Mouse (Mus musculus) embryonic facial prominence, embryonic 14.5 days (tissue): ENCODE results near the gene Fcgrt. TPM values are rescaled to one million over a fixed set of nuclear protein-coding genes. Genes with fewer than 3 reads are reported as not detected.

Source experiments
- ATAC-seq: fragments of 200-750 bp; cut with Nextera tagmentation; 2 replicates; pipeline ENCODE4 v1.8.0; 2017; ENCODE audit warnings: low read depth, moderate number of reproducible peaks, moderate TSS enrichment
- DNase-seq: peaks from one replicate; pipeline ENCODE4 v3.0.0-alpha.2; 2015; ENCODE audit warnings: low spot score
- H3K27ac ChIP-seq: fragments of 300-500 bp; sonication (generic); replicated peaks from 2 replicates; pipeline ENCODE4 v1.5.1; 2014; ENCODE audit warnings: low read depth, mild to moderate bottlenecking, low read length, moderate library complexity
- H3K27me3 ChIP-seq: fragments of 300-500 bp; sonication (generic); replicated peaks from 2 replicates; pipeline ENCODE4 v1.6.1; 2014; ENCODE audit warnings: low read length; ENCODE audit not compliant: control insufficient read depth, insufficient read depth
- H3K36me3 ChIP-seq: fragments of 300-500 bp; sonication (generic); 2 replicates; pipeline ENCODE4 v1.6.1; 2014; ENCODE audit warnings: low read length, mixed read lengths; ENCODE audit not compliant: control insufficient read depth, insufficient read depth
- H3K4me1 ChIP-seq: fragments of 300-500 bp; sonication (generic); 2 replicates; pipeline ENCODE4 v1.6.1; 2014; ENCODE audit warnings: antibody characterized with exemption, low read length; ENCODE audit not compliant: control insufficient read depth, insufficient read depth
- H3K4me2 ChIP-seq: fragments of 300-500 bp; sonication (generic); 2 replicates; pipeline ENCODE4 v1.6.1; 2014; ENCODE audit warnings: low read depth, mild to moderate bottlenecking, low read length, moderate library complexity, mixed read lengths
- H3K4me3 ChIP-seq: fragments of 300-500 bp; sonication (generic); 2 replicates; pipeline ENCODE4 v1.5.1; 2014; ENCODE audit warnings: low read depth, mild to moderate bottlenecking, low read length
- H3K9ac ChIP-seq: fragments of 300-500 bp; sonication (generic); 2 replicates; pipeline ENCODE4 v1.6.1; 2014; ENCODE audit warnings: low read depth, mild to moderate bottlenecking, low read length, moderate library complexity, mixed read lengths
- H3K9me3 ChIP-seq: fragments of 300-500 bp; sonication (generic); 2 replicates; pipeline ENCODE4 v1.6.1; 2016; ENCODE audit warnings: low read length; ENCODE audit not compliant: control insufficient read depth
- WGBS: fragments of 180-500 bp; shearing (Covaris S2); extraction: QIAGEN DNeasy Blood & Tissue Kit; methylation state at CpG from one replicate; pipeline ENCODE4 v1.1.7; 2014; 5-methylcytosine and 5-hydroxymethylcytosine counted together
- polyA plus RNA-seq: library from polyadenylated mRNA; unstranded; fragments of >200 nt; fragmentation: Nextera tagmentation; extraction: Ambion mirVana; gene quantifications from 2 replicates; pipeline ENCODE4 v1.2.1, GENCODE M21; 2014

The Fcgrt gene
- polyA plus RNA-seq, 1 experiment from 2014 or later: 129 TPM

- Histone ChIP-seq H3K9ac (peak overlapping the region; percentile 61; the same call in 1 of the 2 replicates), H3K27ac (no peak overlapping the region), H3K36me3 (no peaks in the 10 kb centered on the region), H3K4me1 (peaks cover 4% of the 10 kb centered on the region; the same call in 1 of the 2 replicates), H3K4me2 (peak overlapping the region; percentile 59), H3K27me3 (no peaks in the 10 kb centered on the region), H3K9me3 (no peaks in the 10 kb centered on the region), H3K4me3 (peak overlapping the region; percentile 44; the same call in 1 of the 2 replicates)
- DNase-seq: no peak
- 75% methylated on average over 3 of the region's 3 CpGs for WGBS
- no peak for ATAC-seq
Observed at GRCm38 (mm10) chr7:45135370-45135769, 31.7 kb upstream of the Fcgrt start.

GRCm38 (mm10) chr7:45134544-45135026 lies 30.9 kb upstream of the Fcgrt start:
- Histone ChIP-seq H3K9me3 (no peaks in the 10 kb centered on the region), H3K27me3 (no peaks in the 10 kb centered on the region), H3K4me2 (no peak overlapping the region), H3K4me3 (no peak overlapping the region), H3K36me3 (no peaks in the 10 kb centered on the region), H3K27ac (no peak overlapping the region), H3K9ac (no peak overlapping the region), H3K4me1 (peaks cover 8% of the 10 kb centered on the region; the same call in 1 of the 2 replicates)
- WGBS: 10% methylated on average over 12 of the region's 12 CpGs
- ATAC-seq (no peak), DNase-seq (peak; percentile 44)

- H3K27ac ChIP-seq: no peak overlapping the region
- DNase-seq: no peak
- no peak overlapping the region for H3K4me2 ChIP-seq
- H3K9ac ChIP-seq: no peak overlapping the region
- no peaks in the 10 kb centered on the region for H3K27me3 ChIP-seq
- WGBS: 73% methylated on average over 8 of the region's 8 CpGs
- peaks cover 9% of the 10 kb centered on the region; the same call in 1 of the 2 replicates for H3K4me1 ChIP-seq
- H3K4me3 ChIP-seq: no peak overlapping the region
- no peaks in the 10 kb centered on the region for H3K9me3 ChIP-seq
- no peak for ATAC-seq
- no peaks in the 10 kb centered on the region for H3K36me3 ChIP-seq
Observed at GRCm38 (mm10) chr7:45133446-45134159, 30.0 kb upstream of the Fcgrt start.

- Histone ChIP-seq H3K9me3 (no peaks in the 10 kb centered on the region), H3K27ac (no peak overlapping the region), H3K27me3 (no peaks in the 10 kb centered on the region), H3K9ac (no peak overlapping the region), H3K4me2 (no peak overlapping the region), H3K4me3 (no peak overlapping the region), H3K36me3 (peaks cover 8% of the 10 kb centered on the region), H3K4me1 (peaks cover 14% of the 10 kb centered on the region)
- DNase-seq (no peak), ATAC-seq (no peak)
- 77% methylated on average over 9 of the region's 11 CpGs for WGBS
Observed at GRCm38 (mm10) chr7:45131850-45132249, 28.2 kb upstream of the Fcgrt start.

GRCm38 (mm10) chr7:45129776-45130512 lies 26.3 kb upstream of the Fcgrt start:
- peak overlapping the region; percentile 68 for H3K9ac ChIP-seq
- ATAC-seq (no peak), DNase-seq (no peak)
- H3K27me3 ChIP-seq: no peaks in the 10 kb centered on the region
- peak overlapping the region; percentile 48 for H3K4me3 ChIP-seq
- H3K36me3 ChIP-seq: peaks cover 27% of the 10 kb centered on the region
- H3K27ac ChIP-seq: peak overlapping the region; percentile 89
- H3K9me3 ChIP-seq: no peaks in the 10 kb centered on the region
- H3K4me2 ChIP-seq: peak overlapping the region; percentile 61
- WGBS: 54% methylated on average over 15 of the region's 15 CpGs
- H3K4me1 ChIP-seq: peaks cover 14% of the 10 kb centered on the region

GRCm38 (mm10) chr7:45129318-45129717 lies 25.7 kb upstream of the Fcgrt start:
- Histone ChIP-seq H3K9ac (peak overlapping the region; percentile 68), H3K9me3 (no peaks in the 10 kb centered on the region), H3K27ac (peak overlapping the region; percentile 89), H3K4me3 (peak overlapping the region; percentile 48), H3K27me3 (no peaks in the 10 kb centered on the region), H3K36me3 (peaks cover 31% of the 10 kb centered on the region), H3K4me2 (peak overlapping the region; percentile 61), H3K4me1 (peaks cover 18% of the 10 kb centered on the region)
- 2% methylated on average over 15 of the region's 17 CpGs for WGBS
- ATAC-seq: no peak; the same call in 1 of the 2 replicates
- no peak for DNase-seq

- WGBS: 1% methylated on average over 40 of the region's 48 CpGs
- Histone ChIP-seq H3K36me3 (peaks cover 31% of the 10 kb centered on the region), H3K4me1 (peaks cover 18% of the 10 kb centered on the region), H3K9me3 (no peaks in the 10 kb centered on the region), H3K4me3 (peak within 1 kb of the TSS; percentile 70), H3K4me2 (peak within 1 kb of the TSS; percentile 95), H3K9ac (peak within 1 kb of the TSS; percentile 99), H3K27ac (peak within 1 kb of the TSS; percentile 92), H3K27me3 (no peaks in the 10 kb centered on the region)
- ATAC-seq (peak; percentile 95), DNase-seq (peak; percentile 100)
Observed at GRCm38 (mm10) chr7:45128624-45129246, 25.1 kb upstream of the Fcgrt start, which contains the start of gene Rpl13a. Rpl13a (minus strand) TSS chr7:45128761.

GRCm38 (mm10) chr7:45127700-45128224 lies 24.1 kb upstream of the Fcgrt start:
- peak overlapping the region; percentile 70 for H3K4me3 ChIP-seq
- peaks cover 36% of the 10 kb centered on the region for H3K36me3 ChIP-seq
- H3K27me3 ChIP-seq: no peaks in the 10 kb centered on the region
- H3K4me1 ChIP-seq: peaks cover 23% of the 10 kb centered on the region
- ATAC-seq (no peak), DNase-seq (no peak)
- no peaks in the 10 kb centered on the region for H3K9me3 ChIP-seq
- 2% methylated on average over 6 of the region's 6 CpGs for WGBS
- peak overlapping the region; percentile 99 for H3K9ac ChIP-seq
- H3K27ac ChIP-seq: peak overlapping the region; percentile 92
- H3K4me2 ChIP-seq: peak overlapping the region; percentile 95
